Mouse (Mus musculus): ENCODE data around the gene Ptpn13. TPM values are rescaled to one million over a fixed set of nuclear protein-coding genes. Genes with fewer than 3 reads are reported as not detected.

Gene Ptpn13
- polyA plus RNA-seq, 1 experiment from 2014 or later, result 4.8 TPM

GRCm38 (mm10) chr5:103481222-103481621 lies 56.2 kb downstream of the Ptpn13 start:
- no peaks in the 10 kb centered on the region for H3K27me3 ChIP-seq (replicated peaks; ENCODE audit: control insufficient read depth, insufficient read depth, low read length)
- DNase-seq (ENCODE audit: low spot score) (no peak), ATAC-seq (no peak)
- WGBS, result 95% methylated on average over 2 of the region's 2 CpGs
- H3K4me3 ChIP-seq (ENCODE audit: low read depth, low read length), result no peak overlapping the region
- H3K9ac ChIP-seq (ENCODE audit: low read length), result no peak overlapping the region
- no peaks in the 10 kb centered on the region for H3K36me3 ChIP-seq (ENCODE audit: control insufficient read depth, insufficient read depth, low read length)
- H3K9me3 ChIP-seq (replicated peaks; ENCODE audit: control insufficient read depth, low read length), result no peaks in the 10 kb centered on the region
- no peak overlapping the region for H3K27ac ChIP-seq (ENCODE audit: low read depth, low read length)
- no peak overlapping the region for H3K4me2 ChIP-seq (ENCODE audit: low read length)
- H3K4me1 ChIP-seq (ENCODE audit: control insufficient read depth, insufficient read depth, low read length), result no peaks in the 10 kb centered on the region

DNA sequence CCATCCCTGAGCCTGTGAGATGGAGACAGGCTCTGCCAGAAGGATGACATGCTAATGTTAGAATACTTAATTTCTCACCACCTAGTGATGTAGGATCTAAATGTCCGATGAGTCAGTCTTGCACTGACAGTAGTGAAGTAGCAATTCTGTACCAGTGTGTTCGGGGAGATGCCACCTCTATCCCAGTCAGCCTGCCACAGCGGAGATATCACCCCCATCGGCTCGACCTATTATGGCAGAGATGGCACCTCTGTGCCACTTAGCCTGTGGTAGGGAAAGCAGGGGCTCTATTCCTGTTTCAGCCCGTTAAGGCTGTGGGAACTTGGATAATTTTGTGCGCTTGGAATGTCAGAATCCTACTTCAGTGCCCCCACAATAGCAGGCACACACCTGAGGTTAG lies 62.0 kb downstream of the Ptpn13 start:
- ATAC-seq (no peak), DNase-seq (ENCODE audit: low spot score) (no peak)
- H3K27me3 ChIP-seq (replicated peaks; ENCODE audit: control insufficient read depth, insufficient read depth, low read length), result no peaks in the 10 kb centered on the region
- no peak overlapping the region for H3K4me3 ChIP-seq (ENCODE audit: low read depth, low read length)
- no peaks in the 10 kb centered on the region for H3K36me3 ChIP-seq (ENCODE audit: control insufficient read depth, insufficient read depth, low read length)
- WGBS, result 85% methylated on average over 7 of the region's 7 CpGs
- no peak overlapping the region for H3K9ac ChIP-seq (ENCODE audit: low read length)
- no peak overlapping the region for H3K4me2 ChIP-seq (ENCODE audit: low read length)
- no peaks in the 10 kb centered on the region for H3K4me1 ChIP-seq (ENCODE audit: control insufficient read depth, insufficient read depth, low read length)
- H3K9me3 ChIP-seq (replicated peaks; ENCODE audit: control insufficient read depth, low read length), result no peaks in the 10 kb centered on the region
- H3K27ac ChIP-seq (ENCODE audit: low read depth, low read length), result no peak overlapping the region

DNA sequence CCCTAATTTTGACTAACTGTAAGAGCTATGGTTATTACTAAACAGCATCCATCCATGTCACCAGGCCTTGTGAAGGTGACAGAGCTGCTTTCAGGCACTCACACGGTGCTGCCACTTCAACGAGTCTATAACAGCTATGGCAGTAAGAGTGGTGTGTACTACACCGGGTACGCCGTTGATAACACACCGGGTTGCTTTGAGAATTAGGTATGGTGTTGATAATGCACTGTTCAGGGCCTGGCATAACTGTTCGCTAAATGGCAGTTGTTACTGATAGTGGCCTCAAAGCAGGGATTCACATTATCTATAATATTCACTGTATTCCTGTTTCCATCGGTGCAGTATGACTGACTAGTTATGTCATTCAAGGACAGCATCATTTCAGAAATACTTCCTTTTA lies 66.0 kb downstream of the Ptpn13 start:
- DNase-seq (ENCODE audit: low spot score) (no peak), ATAC-seq (no peak)
- H3K36me3 ChIP-seq (ENCODE audit: control insufficient read depth, insufficient read depth, low read length), result no peaks in the 10 kb centered on the region
- no peaks in the 10 kb centered on the region for H3K9me3 ChIP-seq (replicated peaks; ENCODE audit: control insufficient read depth, low read length)
- no peak overlapping the region for H3K4me2 ChIP-seq (ENCODE audit: low read length)
- no peak overlapping the region for H3K4me3 ChIP-seq (ENCODE audit: low read depth, low read length)
- no peaks in the 10 kb centered on the region for H3K27me3 ChIP-seq (replicated peaks; ENCODE audit: control insufficient read depth, insufficient read depth, low read length)
- H3K27ac ChIP-seq (ENCODE audit: low read depth, low read length), result no peak overlapping the region
- no peak overlapping the region for H3K9ac ChIP-seq (ENCODE audit: low read length)
- no peaks in the 10 kb centered on the region; the same call in 1 of the 2 replicates for H3K4me1 ChIP-seq (ENCODE audit: control insufficient read depth, insufficient read depth, low read length)
- WGBS, result 97% methylated on average over 8 of the region's 8 CpGs

GRCm38 (mm10) chr5:103491788-103492187 lies 66.8 kb downstream of the Ptpn13 start:
- Histone ChIP-seq H3K27me3 (replicated peaks; ENCODE audit: control insufficient read depth, insufficient read depth, low read length) (no peaks in the 10 kb centered on the region), H3K36me3 (ENCODE audit: control insufficient read depth, insufficient read depth, low read length) (no peaks in the 10 kb centered on the region), H3K9ac (ENCODE audit: low read length) (no peak overlapping the region), H3K4me3 (ENCODE audit: low read depth, low read length) (no peak overlapping the region), H3K9me3 (replicated peaks; ENCODE audit: control insufficient read depth, low read length) (no peaks in the 10 kb centered on the region), H3K4me2 (ENCODE audit: low read length) (no peak overlapping the region), H3K4me1 (ENCODE audit: control insufficient read depth, insufficient read depth, low read length) (no peaks in the 10 kb centered on the region; the same call in 1 of the 2 replicates), H3K27ac (ENCODE audit: low read depth, low read length) (no peak overlapping the region)
- no peak for DNase-seq (ENCODE audit: low spot score)
- 93% methylated on average over 5 of the region's 5 CpGs for WGBS
- ATAC-seq, result no peak

DNA sequence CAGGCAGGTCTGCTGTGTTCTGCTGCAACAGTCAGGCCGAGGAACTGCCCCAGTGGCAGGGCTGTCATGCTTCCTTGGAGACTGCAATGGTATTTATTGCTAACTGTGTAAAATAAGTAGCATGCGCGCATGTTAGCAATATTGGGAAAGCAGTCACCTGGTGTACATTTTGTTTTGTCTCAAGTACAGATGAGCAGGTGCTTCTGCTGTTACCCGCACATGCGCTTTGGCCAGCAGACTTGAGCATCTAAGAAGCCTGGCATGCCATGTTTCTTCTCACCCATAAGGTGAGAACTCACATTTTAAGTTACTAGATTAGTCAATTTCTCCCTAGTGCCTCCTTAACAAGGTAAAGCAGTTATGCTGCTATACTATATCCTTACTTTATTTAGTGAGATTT lies 72.1 kb downstream of the Ptpn13 start:
- no peak overlapping the region for H3K4me3 ChIP-seq (ENCODE audit: low read depth, low read length)
- DNase-seq (ENCODE audit: low spot score) (peak; percentile 66), ATAC-seq (peak; percentile 85)
- H3K4me2 ChIP-seq (ENCODE audit: low read length), result no peak overlapping the region
- no peak overlapping the region for H3K27ac ChIP-seq (ENCODE audit: low read depth, low read length)
- no peaks in the 10 kb centered on the region for H3K27me3 ChIP-seq (replicated peaks; ENCODE audit: control insufficient read depth, insufficient read depth, low read length)
- WGBS, result 68% methylated on average over 5 of the region's 5 CpGs
- H3K4me1 ChIP-seq (ENCODE audit: control insufficient read depth, insufficient read depth, low read length), result peaks cover 2% of the 10 kb centered on the region; the same call in 1 of the 2 replicates
- H3K9me3 ChIP-seq (replicated peaks; ENCODE audit: control insufficient read depth, low read length), result no peaks in the 10 kb centered on the region
- H3K9ac ChIP-seq (ENCODE audit: low read length), result no peak overlapping the region
- H3K36me3 ChIP-seq (ENCODE audit: control insufficient read depth, insufficient read depth, low read length), result no peaks in the 10 kb centered on the region

DNA sequence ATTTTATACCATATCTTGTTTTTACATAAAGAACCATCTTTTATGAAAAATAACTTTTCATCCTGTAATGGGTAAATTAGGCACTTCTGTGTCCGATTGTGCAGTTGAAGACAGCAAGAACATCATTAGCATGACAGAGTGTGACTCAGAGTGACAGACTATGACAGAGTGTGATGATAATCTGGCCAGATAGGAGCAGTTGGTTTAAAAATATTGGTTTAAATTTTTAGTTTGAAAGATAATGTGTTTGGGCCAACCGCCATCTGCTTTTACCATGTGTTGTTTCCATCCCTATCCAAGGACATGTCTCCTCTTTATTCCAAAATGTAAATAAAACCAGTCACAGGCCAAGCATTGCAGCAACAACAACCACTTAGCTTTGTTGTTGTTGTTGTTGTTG lies 72.5 kb downstream of the Ptpn13 start:
- Histone ChIP-seq H3K9ac (ENCODE audit: low read length) (no peak overlapping the region), H3K4me1 (ENCODE audit: control insufficient read depth, insufficient read depth, low read length) (peaks cover 2% of the 10 kb centered on the region; the same call in 1 of the 2 replicates), H3K27ac (ENCODE audit: low read depth, low read length) (no peak overlapping the region), H3K4me2 (ENCODE audit: low read length) (no peak overlapping the region), H3K27me3 (replicated peaks; ENCODE audit: control insufficient read depth, insufficient read depth, low read length) (no peaks in the 10 kb centered on the region), H3K36me3 (ENCODE audit: control insufficient read depth, insufficient read depth, low read length) (no peaks in the 10 kb centered on the region), H3K9me3 (replicated peaks; ENCODE audit: control insufficient read depth, low read length) (no peaks in the 10 kb centered on the region), H3K4me3 (ENCODE audit: low read depth, low read length) (no peak overlapping the region)
- DNase-seq (ENCODE audit: low spot score), result peak; percentile 76
- ATAC-seq, result peak; percentile 91
- 78% methylated on average over 2 of the region's 2 CpGs for WGBS

- Histone ChIP-seq H3K9me3 (replicated peaks; ENCODE audit: control insufficient read depth, low read length) (no peaks in the 10 kb centered on the region), H3K27me3 (replicated peaks; ENCODE audit: control insufficient read depth, insufficient read depth, low read length) (no peaks in the 10 kb centered on the region), H3K36me3 (ENCODE audit: control insufficient read depth, insufficient read depth, low read length) (no peaks in the 10 kb centered on the region), H3K9ac (ENCODE audit: low read length) (no peak overlapping the region), H3K27ac (ENCODE audit: low read depth, low read length) (no peak overlapping the region), H3K4me1 (ENCODE audit: control insufficient read depth, insufficient read depth, low read length) (peaks cover 2% of the 10 kb centered on the region; the same call in 1 of the 2 replicates), H3K4me3 (ENCODE audit: low read depth, low read length) (no peak overlapping the region), H3K4me2 (ENCODE audit: low read length) (no peak overlapping the region)
- 65% methylated on average over 6 of the region's 6 CpGs for WGBS
- ATAC-seq (no peak), DNase-seq (ENCODE audit: low spot score) (no peak)
Observed at GRCm38 (mm10) chr5:103499305-103499704, 74.3 kb downstream of the Ptpn13 start.

DNA sequence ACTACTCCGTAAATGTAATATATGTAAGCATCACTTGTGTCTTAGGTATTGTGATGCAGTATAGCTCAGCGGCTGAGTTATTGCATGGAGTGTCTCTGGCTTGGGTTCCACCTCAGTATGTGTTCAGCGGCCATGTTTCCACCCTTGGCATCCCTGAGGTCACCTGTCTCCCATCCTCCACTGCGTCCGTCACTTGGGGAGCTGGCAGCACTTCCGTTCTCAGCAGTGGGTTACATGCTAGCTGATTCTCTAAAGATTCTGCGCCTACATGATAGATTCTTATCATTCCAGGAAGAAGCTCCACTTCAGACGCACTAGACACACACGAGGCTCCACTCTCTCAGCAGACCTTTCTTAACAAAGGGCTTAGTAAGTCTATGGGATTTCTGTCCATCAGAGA lies 76.1 kb downstream of the Ptpn13 start:
- H3K4me1 ChIP-seq (ENCODE audit: control insufficient read depth, insufficient read depth, low read length), result peaks cover 2% of the 10 kb centered on the region; the same call in 1 of the 2 replicates
- WGBS, result 94% methylated on average over 9 of the region's 9 CpGs
- no peak overlapping the region for H3K9ac ChIP-seq (ENCODE audit: low read length)
- H3K4me3 ChIP-seq (ENCODE audit: low read depth, low read length), result no peak overlapping the region
- no peak overlapping the region for H3K27ac ChIP-seq (ENCODE audit: low read depth, low read length)
- H3K4me2 ChIP-seq (ENCODE audit: low read length), result no peak overlapping the region
- H3K27me3 ChIP-seq (replicated peaks; ENCODE audit: control insufficient read depth, insufficient read depth, low read length), result no peaks in the 10 kb centered on the region
- no peaks in the 10 kb centered on the region for H3K36me3 ChIP-seq (ENCODE audit: control insufficient read depth, insufficient read depth, low read length)
- H3K9me3 ChIP-seq (replicated peaks; ENCODE audit: control insufficient read depth, low read length), result no peaks in the 10 kb centered on the region
- ATAC-seq, result no peak
- no peak for DNase-seq (ENCODE audit: low spot score)

- WGBS, result 96% methylated on average over 6 of the region's 6 CpGs
- no peaks in the 10 kb centered on the region for H3K27me3 ChIP-seq (replicated peaks; ENCODE audit: control insufficient read depth, insufficient read depth, low read length)
- H3K9me3 ChIP-seq (replicated peaks; ENCODE audit: control insufficient read depth, low read length), result no peaks in the 10 kb centered on the region
- no peak overlapping the region for H3K27ac ChIP-seq (ENCODE audit: low read depth, low read length)
- 0 out of 2 replicates have a peak, but pooled peaks cover 2% of the 10 kb centered on the region for H3K4me1 ChIP-seq (ENCODE audit: control insufficient read depth, insufficient read depth, low read length)
- H3K4me3 ChIP-seq (ENCODE audit: low read depth, low read length), result no peak overlapping the region
- DNase-seq (ENCODE audit: low spot score) (no peak), ATAC-seq (no peak)
- no peak overlapping the region for H3K9ac ChIP-seq (ENCODE audit: low read length)
- no peaks in the 10 kb centered on the region for H3K36me3 ChIP-seq (ENCODE audit: control insufficient read depth, insufficient read depth, low read length)
- no peak overlapping the region for H3K4me2 ChIP-seq (ENCODE audit: low read length)
Observed at GRCm38 (mm10) chr5:103501839-103502238, 76.8 kb downstream of the Ptpn13 start.

Measured in forebrain, embryonic 14.5 days (tissue).